Mouse (Mus musculus) ES-Bruce4 (cell line): ENCODE results near the gene Clcf1. TPM values are rescaled to one million over a fixed set of nuclear protein-coding genes. Genes with fewer than 3 reads are reported as not detected.
"Not testable (repeated sequence)": the region's sequence is repeated elsewhere in the genome, so short reads cannot be mapped to it uniquely, and the experiment has no call there.

Source experiments
- H3K27ac ChIP-seq: 2 replicates; pipeline ENCODE4 v1.5.1; 2012; ENCODE audit warnings: low read length, inconsistent platforms; ENCODE audit not compliant: insufficient read depth
- H3K27me3 ChIP-seq: 2 replicates; pipeline ENCODE4 v1.6.1; 2012; ENCODE audit warnings: mild to moderate bottlenecking, low read length, inconsistent platforms; ENCODE audit not compliant: control insufficient read depth, poor library complexity, insufficient read depth, severe bottlenecking
- H3K36me3 ChIP-seq: 2 replicates; pipeline ENCODE4 v1.6.1; 2012; ENCODE audit warnings: inconsistent platforms, mild to moderate bottlenecking, low read length, moderate library complexity; ENCODE audit not compliant: control insufficient read depth, poor library complexity, insufficient read depth, severe bottlenecking
- H3K4me1 ChIP-seq: one replicate; pipeline ENCODE4 v1.8.1; 2011; ENCODE audit warnings: low read length; ENCODE audit not compliant: control insufficient read depth, insufficient read depth
- H3K4me3 ChIP-seq: 2 replicates; pipeline ENCODE4 v1.5.1; 2011; ENCODE audit warnings: low read depth, mild to moderate bottlenecking, low read length
- H3K9ac ChIP-seq: 2 replicates; pipeline ENCODE4 v1.6.1; 2012; ENCODE audit warnings: low read depth, mild to moderate bottlenecking, inconsistent platforms; ENCODE audit not compliant: poor library complexity, severe bottlenecking
- H3K9me3 ChIP-seq: replicated peaks from 2 replicates; pipeline ENCODE4 v1.6.1; 2012; ENCODE audit warnings: mild to moderate bottlenecking, low read length, inconsistent platforms; ENCODE audit not compliant: control insufficient read depth, poor library complexity, insufficient read depth, severe bottlenecking
- CTCF ChIP-seq: IDR thresholded peaks from one replicate; pipeline ENCODE4 v1.8.1; 2011; ENCODE audit warnings: low read depth, low read length
- EP300 ChIP-seq: IDR thresholded peaks from 2 replicates; pipeline ENCODE4 v1.6.1; 2011; ENCODE audit warnings: low read depth, low read length; ENCODE audit not compliant: insufficient read depth
- POLR2A ChIP-seq: IDR thresholded peaks from one replicate; pipeline ENCODE4 v1.8.1; 2011; ENCODE audit warnings: low read length; ENCODE audit not compliant: insufficient read depth
- polyA plus RNA-seq: library from polyadenylated mRNA; stranded (reverse); fragments of >200 nt; gene quantifications from 2 replicates; pipeline ENCODE4 v1.2.4, GENCODE M21; 2011; ENCODE audit warnings: low read depth; ENCODE audit not compliant: missing spikeins, insufficient read depth, insufficient read length

Clcf1 gene
- polyA plus RNA-seq, 1 experiment, result 1.5 TPM

DNA sequence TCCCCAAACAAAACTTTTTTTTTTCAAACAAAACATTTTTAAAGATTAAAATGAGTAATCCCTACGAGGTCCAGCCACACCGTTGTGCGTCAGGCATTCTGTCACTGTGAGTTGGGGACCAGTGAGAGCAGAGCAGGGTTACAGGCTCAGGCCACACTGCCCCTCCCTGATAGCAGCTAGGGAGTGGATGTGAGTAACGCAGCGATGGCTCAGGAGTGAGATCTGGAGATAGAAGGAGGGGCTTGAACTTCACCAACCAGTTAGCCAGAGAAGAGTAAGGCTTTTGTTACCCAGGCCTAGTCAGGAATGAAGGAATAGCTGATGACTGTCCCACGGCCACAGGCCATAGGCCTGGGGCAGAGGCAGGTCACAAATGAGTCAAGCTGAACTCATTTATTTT, 30.7 kb downstream of the Clcf1 start:
- Histone ChIP-seq H3K36me3 (no peaks in the 10 kb centered on the region), H3K4me3 (no peak overlapping the region), H3K4me1 (no peaks in the 10 kb centered on the region), H3K27me3 (no peaks in the 10 kb centered on the region), H3K27ac (no peak overlapping the region), H3K9me3 (no peaks in the 10 kb centered on the region), H3K9ac (no peak overlapping the region)
- TF ChIP-seq CTCF, result no peak
- TF ChIP-seq POLR2A, result no peak
- no peak for TF ChIP-seq EP300

DNA sequence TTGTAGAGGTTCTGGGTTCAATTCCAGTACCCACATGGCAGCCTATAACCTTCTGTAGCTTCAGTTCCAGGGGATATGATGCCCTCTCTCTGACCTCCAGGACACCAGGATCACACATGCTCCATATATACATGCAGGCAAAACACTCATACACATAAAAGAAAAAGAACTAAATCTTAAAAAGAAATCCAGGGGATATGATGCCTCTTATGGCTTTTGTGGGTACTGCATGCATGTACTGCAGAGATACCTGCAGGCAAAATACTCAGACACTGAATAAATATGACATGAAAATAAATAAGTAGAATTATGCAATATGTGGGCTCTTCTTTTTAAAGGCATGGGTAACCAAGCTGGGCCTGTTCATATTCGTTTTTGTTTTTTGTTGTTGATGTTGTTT, 33.0 kb downstream of the Clcf1 start:
- no peaks in the 10 kb centered on the region for H3K27me3 ChIP-seq
- H3K4me3 ChIP-seq, result no peak overlapping the region
- no peaks in the 10 kb centered on the region for H3K4me1 ChIP-seq
- H3K27ac ChIP-seq, result no peak overlapping the region
- TF ChIP-seq POLR2A, result no peak
- TF ChIP-seq EP300, result no peak
- no peak for TF ChIP-seq CTCF
- no peaks in the 10 kb centered on the region for H3K36me3 ChIP-seq
- H3K9me3 ChIP-seq, result no peaks in the 10 kb centered on the region
- H3K9ac ChIP-seq, result no peak overlapping the region

DNA sequence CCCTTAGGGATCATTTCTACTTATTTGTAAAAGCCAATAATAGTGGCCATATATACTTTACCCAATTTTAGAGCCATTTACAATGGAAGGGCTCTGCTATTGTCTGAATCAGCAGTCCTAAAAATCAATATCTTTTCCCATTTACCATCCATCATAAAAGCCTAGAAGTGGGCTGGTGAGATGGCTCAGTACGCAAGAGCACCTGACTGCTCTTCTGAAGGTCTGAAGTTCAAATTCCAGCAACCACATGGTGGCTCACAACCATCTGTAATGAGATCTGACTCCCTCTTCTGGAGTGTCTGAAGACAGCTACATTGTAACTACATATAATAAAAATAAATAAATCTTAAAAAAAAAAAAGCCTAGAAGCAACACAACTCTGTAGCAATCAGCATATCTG, 34.6 kb downstream of the Clcf1 start:
- H3K4me1 ChIP-seq, H3K4me3 ChIP-seq: not testable (repeated sequence)

GRCm38 (mm10) chr19:4254230-4254629, 40.2 kb downstream of the Clcf1 start:
- no peaks in the 10 kb centered on the region for H3K9me3 ChIP-seq
- H3K36me3 ChIP-seq, result no peaks in the 10 kb centered on the region

More for the DNA sequence above, 34.6 kb downstream of the Clcf1 start:
- not testable (repeated sequence) for H3K9ac ChIP-seq, H3K9me3 ChIP-seq, H3K36me3 ChIP-seq, H3K27ac ChIP-seq, H3K27me3 ChIP-seq

DNA sequence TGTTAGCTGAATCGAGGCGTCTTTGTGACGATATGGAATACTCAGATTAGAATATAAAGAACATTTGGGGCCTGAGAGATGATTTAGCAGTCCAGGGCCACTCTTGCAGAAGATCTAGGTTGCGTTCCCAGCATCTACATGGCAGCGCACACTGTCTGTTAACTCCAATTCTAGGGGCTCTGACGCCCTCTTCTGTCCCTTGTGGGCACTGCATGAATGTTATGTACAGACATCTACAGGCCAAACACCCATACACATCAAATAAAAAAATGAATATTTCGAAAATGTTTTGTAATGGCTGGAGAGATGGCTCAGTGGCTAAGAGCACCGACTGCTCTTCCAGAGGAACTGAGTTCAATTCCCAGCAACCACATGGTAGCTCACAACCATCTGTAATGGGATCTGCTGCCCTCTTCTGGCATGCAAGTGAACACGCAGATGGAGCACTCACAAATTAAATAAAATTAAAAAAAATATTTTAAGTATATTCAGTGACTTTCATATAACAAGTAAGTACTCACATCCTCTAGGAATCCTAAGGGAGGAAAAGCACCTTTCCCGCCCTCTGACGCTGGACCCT, 41.6 kb downstream of the Clcf1 start:
- no peaks in the 10 kb centered on the region for H3K4me1 ChIP-seq
- no peaks in the 10 kb centered on the region for H3K36me3 ChIP-seq
- no peaks in the 10 kb centered on the region for H3K9me3 ChIP-seq
- H3K4me3 ChIP-seq, result no peak overlapping the region
- no peaks in the 10 kb centered on the region for H3K27me3 ChIP-seq
- no peak overlapping the region for H3K27ac ChIP-seq
- TF ChIP-seq EP300 (no peak), CTCF (peak; percentile 52)
- H3K9ac ChIP-seq, result no peak overlapping the region

More at GRCm38 (mm10) chr19:4254230-4254629, 40.2 kb downstream of the Clcf1 start:
- TF ChIP-seq CTCF (no peak), POLR2A (no peak), EP300 (no peak)
- Histone ChIP-seq H3K4me1 (no peaks in the 10 kb centered on the region), H3K27me3 (no peaks in the 10 kb centered on the region), H3K27ac (no peak overlapping the region), H3K9ac (no peak overlapping the region), H3K4me3 (no peak overlapping the region)

DNA sequence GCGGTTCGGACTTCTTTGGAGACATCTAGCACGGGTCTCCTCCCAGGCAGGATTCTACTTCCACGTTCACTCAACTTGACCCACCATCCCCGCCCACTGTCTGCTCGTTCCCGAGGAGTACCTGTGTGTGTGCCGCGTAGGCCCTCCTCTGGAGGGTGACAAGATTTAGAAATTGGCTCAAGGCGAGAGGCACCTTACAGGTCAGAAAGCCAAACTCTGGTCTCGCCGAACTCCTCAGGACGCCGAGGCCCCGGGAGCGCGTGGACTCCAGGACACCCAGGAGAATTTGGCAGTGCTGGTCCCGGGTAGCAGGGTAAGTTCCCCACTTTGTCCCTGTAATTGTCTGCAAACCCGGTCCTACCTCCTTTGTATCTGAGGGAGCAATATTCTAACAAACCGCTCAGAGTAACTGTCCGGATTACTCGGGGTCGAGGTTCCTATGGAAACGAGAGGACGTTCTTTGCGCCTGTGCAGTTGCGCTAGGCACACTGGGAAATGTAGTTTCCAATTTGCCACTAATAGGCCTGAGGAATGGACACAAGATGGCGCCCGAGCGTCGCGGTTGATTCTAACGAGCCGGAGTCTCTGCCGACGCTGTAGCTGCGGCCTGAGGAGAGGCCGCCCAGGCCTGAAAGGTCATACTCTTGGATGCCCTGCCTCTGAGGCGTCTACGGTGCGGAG, 43.3 kb downstream of the Clcf1 start:
- no peaks in the 10 kb centered on the region for H3K4me1 ChIP-seq
- peak overlapping the region; percentile 20 for H3K9ac ChIP-seq
- H3K27ac ChIP-seq, result no peak overlapping the region
- no peaks in the 10 kb centered on the region for H3K36me3 ChIP-seq
- TF ChIP-seq CTCF (peak; percentile 90), POLR2A (no peak), EP300 (0 out of 2 replicates have a peak, but pooled peaks have one; percentile 52)
- H3K27me3 ChIP-seq, result no peaks in the 10 kb centered on the region
- no peaks in the 10 kb centered on the region for H3K9me3 ChIP-seq
- peak overlapping the region; percentile 69 for H3K4me3 ChIP-seq
